Mouse (Mus musculus) forebrain, postnatal 0 days (tissue): Measurements from ENCODE around the gene Clpx. TPM values are rescaled to one million over a fixed set of nuclear protein-coding genes. Genes with fewer than 3 reads are reported as not detected.

Experiments used
- ATAC-seq: fragments of 200-750 bp; cut with Nextera tagmentation; 2 replicates; pipeline ENCODE4 v1.8.0; 2017; ENCODE audit warnings: mild to moderate bottlenecking, moderate library complexity
- DNase-seq: peaks from one replicate; pipeline ENCODE4 v3.0.0-alpha.2; 2015
- H3K27ac ChIP-seq: fragments of 300-500 bp; sonication (generic); 2 replicates; pipeline ENCODE4 v1.5.1; 2014; ENCODE audit warnings: low read depth, mild to moderate bottlenecking, antibody characterized with exemption, low read length, moderate library complexity, mixed read lengths
- H3K27me3 ChIP-seq: fragments of 300-500 bp; sonication (generic); 2 replicates; pipeline ENCODE4 v1.6.1; 2014; ENCODE audit warnings: mild to moderate bottlenecking, low read length, mixed read lengths; ENCODE audit not compliant: insufficient read depth
- H3K36me3 ChIP-seq: fragments of 300-500 bp; sonication (generic); 2 replicates; pipeline ENCODE4 v1.6.1; 2014; ENCODE audit warnings: mild to moderate bottlenecking, moderate library complexity; ENCODE audit not compliant: insufficient read depth
- H3K4me1 ChIP-seq: fragments of 300-500 bp; sonication (generic); 2 replicates; pipeline ENCODE4 v1.6.1; 2014; ENCODE audit warnings: antibody characterized with exemption; ENCODE audit not compliant: insufficient read depth
- H3K4me2 ChIP-seq: fragments of 300-500 bp; sonication (generic); 2 replicates; pipeline ENCODE4 v1.6.1; 2014; ENCODE audit warnings: low read depth, mild to moderate bottlenecking, moderate library complexity
- H3K4me3 ChIP-seq: fragments of 300-500 bp; sonication (generic); 2 replicates; pipeline ENCODE4 v1.5.1; 2014; ENCODE audit warnings: low read depth, low read length, mixed read lengths
- H3K9ac ChIP-seq: fragments of 300-500 bp; sonication (generic); 2 replicates; pipeline ENCODE4 v1.6.1; 2014; ENCODE audit warnings: mild to moderate bottlenecking
- H3K9me3 ChIP-seq: fragments of 300-500 bp; sonication (generic); 2 replicates; pipeline ENCODE4 v1.6.1; 2016; ENCODE audit warnings: low read length
- CTCF ChIP-seq: sonication (generic); IDR thresholded peaks from 2 replicates; pipeline ENCODE4 v1.5.1; 2016; ENCODE audit warnings: antibody characterized with exemption, control low read depth, low read depth
- WGBS: fragments of 180-500 bp; shearing (Covaris S2); extraction: QIAGEN DNeasy Blood & Tissue Kit; methylation state at CpG from one replicate; pipeline ENCODE4 v1.1.7; 2014; 5-methylcytosine and 5-hydroxymethylcytosine counted together
- polyA plus RNA-seq: library from polyadenylated mRNA; unstranded; fragments of >200 nt; fragmentation: Nextera tagmentation; extraction: Ambion mirVana; gene quantifications from 2 replicates; pipeline ENCODE4 v1.2.1, GENCODE M21; 2015
- total RNA-seq: library from RNA; depleted of rRNA; stranded (reverse); fragments of >200 nt; gene quantifications from 2 replicates; pipeline ENCODE4 v1.2.3, GENCODE M21; 2014

Gene Clpx
- total and polyA plus RNA-seq, 2 experiments from 2014 or later = 34.9 to 38.7 TPM

- TF ChIP-seq CTCF = no peak
- H3K27ac ChIP-seq = no peak overlapping the region
- 36% methylated on average over 5 of the region's 5 CpGs for WGBS
Observed at GRCm38 (mm10) chr9:65293119-65293518, 941 bp upstream of the Clpx start.

GRCm38 (mm10) chr9:65293580-65293972 is 484 bp upstream of the Clpx start:
- no peak for DNase-seq
- WGBS = 1% methylated on average over 9 of the region's 9 CpGs
- ATAC-seq = peak; percentile 24; the same call in 1 of the 2 replicates
- peak overlapping the region; percentile 84 for H3K4me2 ChIP-seq
- H3K4me1 ChIP-seq = peaks cover 13% of the 10 kb centered on the region; the same call in 1 of the 2 replicates
- no peaks in the 10 kb centered on the region for H3K9me3 ChIP-seq
- peaks cover 6% of the 10 kb centered on the region; the same call in 1 of the 2 replicates for H3K36me3 ChIP-seq
- peak overlapping the region; percentile 99 for H3K4me3 ChIP-seq
- H3K9ac ChIP-seq = peak overlapping the region; percentile 62
- no peak for TF ChIP-seq CTCF
- H3K27me3 ChIP-seq = no peaks in the 10 kb centered on the region
- H3K27ac ChIP-seq = peak overlapping the region; percentile 66

More at GRCm38 (mm10) chr9:65293119-65293518, 941 bp upstream of the Clpx start:
- ATAC-seq (no peak), DNase-seq (no peak)
- no peaks in the 10 kb centered on the region for H3K27me3 ChIP-seq
- H3K4me2 ChIP-seq = peak overlapping the region; percentile 84
- peak overlapping the region; percentile 99 for H3K4me3 ChIP-seq
- H3K36me3 ChIP-seq = peaks cover 6% of the 10 kb centered on the region; the same call in 1 of the 2 replicates
- peaks cover 13% of the 10 kb centered on the region; the same call in 1 of the 2 replicates for H3K4me1 ChIP-seq
- H3K9me3 ChIP-seq = no peaks in the 10 kb centered on the region
- H3K9ac ChIP-seq = peak overlapping the region; percentile 62

- Histone ChIP-seq H3K4me2 (peak overlapping the region; percentile 84), H3K4me3 (peak overlapping the region; percentile 99), H3K36me3 (peaks cover 6% of the 10 kb centered on the region; the same call in 1 of the 2 replicates), H3K9ac (peak overlapping the region; percentile 88), H3K27me3 (no peaks in the 10 kb centered on the region), H3K9me3 (no peaks in the 10 kb centered on the region), H3K27ac (peak overlapping the region; percentile 85), H3K4me1 (peaks cover 13% of the 10 kb centered on the region; the same call in 1 of the 2 replicates)
- TF ChIP-seq CTCF = no peak
- ATAC-seq = no peak
- WGBS = 3% methylated on average over 28 of the region's 28 CpGs
- DNase-seq = no peak
Observed at GRCm38 (mm10) chr9:65294716-65295378, 787 bp downstream of the Clpx start.

- no peaks in the 10 kb centered on the region for H3K27me3 ChIP-seq
- 91% methylated on average over 2 of the region's 2 CpGs for WGBS
- no peak for DNase-seq
- H3K4me2 ChIP-seq = no peak overlapping the region
- H3K9ac ChIP-seq = no peak overlapping the region
- TF ChIP-seq CTCF = no peak
- ATAC-seq = no peak
- peaks cover 13% of the 10 kb centered on the region; the same call in 1 of the 2 replicates for H3K4me1 ChIP-seq
- H3K9me3 ChIP-seq = no peaks in the 10 kb centered on the region
- H3K27ac ChIP-seq = no peak overlapping the region
- H3K4me3 ChIP-seq = no peak overlapping the region
- peaks cover 17% of the 10 kb centered on the region for H3K36me3 ChIP-seq
Observed at GRCm38 (mm10) chr9:65297056-65297455, 3.0 kb downstream of the Clpx start.

GRCm38 (mm10) chr9:65298761-65299160 is 4.7 kb downstream of the Clpx start:
- peaks cover 7% of the 10 kb centered on the region; the same call in 1 of the 2 replicates for H3K4me1 ChIP-seq
- TF ChIP-seq CTCF = no peak
- ATAC-seq = no peak
- no peak overlapping the region for H3K9ac ChIP-seq
- no peaks in the 10 kb centered on the region for H3K27me3 ChIP-seq
- peaks cover 31% of the 10 kb centered on the region for H3K36me3 ChIP-seq
- no peaks in the 10 kb centered on the region for H3K9me3 ChIP-seq
- H3K27ac ChIP-seq = no peak overlapping the region
- H3K4me2 ChIP-seq = no peak overlapping the region
- DNase-seq = no peak
- H3K4me3 ChIP-seq = no peak overlapping the region
- 94% methylated on average over 3 of the region's 3 CpGs for WGBS

GRCm38 (mm10) chr9:65299650-65300049 is 5.6 kb downstream of the Clpx start:
- ATAC-seq (no peak), DNase-seq (no peak)
- no peak overlapping the region for H3K4me3 ChIP-seq
- no peak overlapping the region for H3K4me2 ChIP-seq
- H3K9me3 ChIP-seq = no peaks in the 10 kb centered on the region
- WGBS = 96% methylated on average over 7 of the region's 7 CpGs
- no peak overlapping the region for H3K9ac ChIP-seq
- peaks cover 34% of the 10 kb centered on the region for H3K36me3 ChIP-seq
- no peak overlapping the region for H3K27ac ChIP-seq
- TF ChIP-seq CTCF = no peak
- peaks cover 7% of the 10 kb centered on the region; the same call in 1 of the 2 replicates for H3K4me1 ChIP-seq
- H3K27me3 ChIP-seq = no peaks in the 10 kb centered on the region

- WGBS = 89% methylated on average over 4 of the region's 4 CpGs
- ATAC-seq = no peak
- H3K4me1 ChIP-seq = no peaks in the 10 kb centered on the region
- no peak for TF ChIP-seq CTCF
- DNase-seq = no peak
- peaks cover 38% of the 10 kb centered on the region for H3K36me3 ChIP-seq
- H3K27ac ChIP-seq = no peak overlapping the region
- H3K9ac ChIP-seq = no peak overlapping the region
- H3K4me3 ChIP-seq = no peak overlapping the region
- H3K9me3 ChIP-seq = no peaks in the 10 kb centered on the region
- H3K27me3 ChIP-seq = no peaks in the 10 kb centered on the region
- no peak overlapping the region for H3K4me2 ChIP-seq
Observed at GRCm38 (mm10) chr9:65302327-65302983, 8.4 kb downstream of the Clpx start.
